Mouse (Mus musculus) embryonic facial prominence, embryonic 12.5 days (tissue): ENCODE results near the gene Flot1. TPM values are rescaled to one million over a fixed set of nuclear protein-coding genes. Genes with fewer than 3 reads are reported as not detected.
A peak's percentile ranks its signal among the peaks of the same experiment; 100 is the strongest.

ENCODE experiments used
- ATAC-seq: fragments of 200-750 bp; cut with Nextera tagmentation; 2 replicates; pipeline ENCODE4 v1.8.0; 2017; ENCODE audit not compliant: insufficient number of reproducible peaks, insufficient read depth, low FRiP score, low TSS enrichment
- H3K27ac ChIP-seq: fragments of 300-500 bp; sonication (generic); 2 replicates; pipeline ENCODE4 v1.5.1; 2016; ENCODE audit warnings: mild to moderate bottlenecking
- H3K27me3 ChIP-seq: fragments of 300-500 bp; sonication (generic); 2 replicates; pipeline ENCODE4 v1.6.1; 2016; ENCODE audit warnings: mild to moderate bottlenecking, moderate library complexity
- H3K36me3 ChIP-seq: fragments of 300-500 bp; sonication (generic); 2 replicates; pipeline ENCODE4 v1.6.1; 2016; ENCODE audit warnings: mild to moderate bottlenecking
- H3K4me1 ChIP-seq: fragments of 300-500 bp; sonication (generic); 2 replicates; pipeline ENCODE4 v1.6.1; 2016
- H3K4me2 ChIP-seq: fragments of 300-500 bp; sonication (generic); replicated peaks from 2 replicates; pipeline ENCODE4 v1.6.1; 2016; ENCODE audit warnings: mild to moderate bottlenecking, moderate library complexity
- H3K4me3 ChIP-seq: fragments of 300-500 bp; sonication (generic); 2 replicates; pipeline ENCODE4 v1.5.1; 2016; ENCODE audit warnings: mild to moderate bottlenecking
- H3K9ac ChIP-seq: fragments of 300-500 bp; sonication (generic); 2 replicates; pipeline ENCODE4 v1.6.1; 2016; ENCODE audit warnings: mild to moderate bottlenecking, moderate library complexity
- H3K9me3 ChIP-seq: fragments of 300-500 bp; sonication (generic); 2 replicates; pipeline ENCODE4 v1.6.1; 2016; ENCODE audit warnings: mild to moderate bottlenecking, moderate library complexity
- WGBS: fragments of 180-500 bp; shearing (Covaris S2); methylation state at CpG from one replicate; pipeline ENCODE4 v1.1.7; 2016; 5-methylcytosine and 5-hydroxymethylcytosine counted together
- polyA plus RNA-seq: library from polyadenylated mRNA; unstranded; fragments of >200 nt; fragmentation: Nextera tagmentation; extraction: Ambion mirVana; gene quantifications from 2 replicates; pipeline ENCODE4 v1.2.1, GENCODE M21; 2016

Flot1 gene
- polyA plus RNA-seq, 1 experiment from 2014 or later: 50.7 TPM

- ATAC-seq: no peak
- H3K9ac ChIP-seq: no peak overlapping the region
- H3K4me1 ChIP-seq: no peaks in the 10 kb centered on the region
- H3K9me3 ChIP-seq: no peaks in the 10 kb centered on the region
- H3K4me3 ChIP-seq: no peak overlapping the region
- H3K4me2 ChIP-seq: no peak overlapping the region
- H3K27me3 ChIP-seq: no peaks in the 10 kb centered on the region
- WGBS: 86% methylated on average over 4 of the region's 4 CpGs
- H3K36me3 ChIP-seq: no peaks in the 10 kb centered on the region
- no peak overlapping the region for H3K27ac ChIP-seq
Measured at GRCm38 (mm10) chr17:35790933-35791332, 32.1 kb upstream of the Flot1 start.

DNA sequence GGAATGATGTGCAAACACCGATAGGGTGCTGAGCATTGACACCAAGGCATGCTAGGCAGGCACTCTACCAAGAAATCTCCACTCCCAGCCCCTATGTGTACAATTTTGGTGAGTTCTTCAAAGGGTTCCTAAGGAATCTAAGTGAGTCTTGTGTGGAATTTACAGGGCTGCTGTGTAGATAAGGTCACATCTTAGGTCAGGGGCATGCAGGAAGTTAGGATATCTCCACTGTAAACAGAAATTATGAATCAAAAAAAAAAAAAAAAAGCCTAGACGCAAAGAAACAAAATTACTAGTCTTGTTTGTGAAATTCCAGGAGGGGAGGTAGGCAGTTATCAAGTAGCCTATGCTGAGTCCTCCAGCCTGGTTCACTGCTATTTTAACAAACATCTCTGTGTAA, 30.2 kb upstream of the Flot1 start:
- H3K9me3 ChIP-seq: no peaks in the 10 kb centered on the region
- no peaks in the 10 kb centered on the region for H3K27me3 ChIP-seq
- H3K27ac ChIP-seq: no peak overlapping the region
- no peaks in the 10 kb centered on the region for H3K36me3 ChIP-seq
- H3K4me1 ChIP-seq: no peaks in the 10 kb centered on the region
- 75% methylated on average over 2 of the region's 2 CpGs for WGBS
- no peak for ATAC-seq
- no peak overlapping the region for H3K4me3 ChIP-seq
- no peak overlapping the region for H3K4me2 ChIP-seq
- no peak overlapping the region for H3K9ac ChIP-seq

DNA sequence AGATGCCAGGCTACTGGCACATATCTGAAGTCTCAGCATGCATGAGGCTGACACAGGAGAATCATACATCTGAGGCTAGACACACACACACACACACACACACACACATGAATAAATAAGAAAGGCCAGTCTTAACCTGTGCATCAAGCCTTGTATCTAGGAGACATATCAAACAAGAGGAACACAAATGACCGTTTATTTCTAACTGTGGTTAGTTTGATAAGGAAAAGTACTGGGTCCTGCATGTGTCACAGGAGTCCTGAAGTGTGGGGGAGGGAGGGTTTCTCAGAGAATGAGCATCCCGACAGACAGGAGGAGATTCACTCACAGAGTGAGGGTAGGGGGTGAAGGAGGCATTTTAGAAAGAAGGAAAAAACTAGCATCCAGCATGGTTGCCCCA, 27.9 kb upstream of the Flot1 start:
- Histone ChIP-seq H3K9ac (no peak overlapping the region), H3K4me3 (no peak overlapping the region), H3K27me3 (no peaks in the 10 kb centered on the region), H3K4me1 (no peaks in the 10 kb centered on the region), H3K27ac (no peak overlapping the region), H3K4me2 (no peak overlapping the region), H3K36me3 (no peaks in the 10 kb centered on the region), H3K9me3 (peaks cover 6% of the 10 kb centered on the region; the same call in 1 of the 2 replicates)
- ATAC-seq: no peak
- WGBS: 58% methylated on average over 2 of the region's 2 CpGs

- no peak overlapping the region for H3K27ac ChIP-seq
- H3K4me3 ChIP-seq: no peak overlapping the region
- peaks cover 6% of the 10 kb centered on the region; the same call in 1 of the 2 replicates for H3K9me3 ChIP-seq
- ATAC-seq: no peak
- 75% methylated on average over 6 of the region's 6 CpGs for WGBS
- H3K4me2 ChIP-seq: no peak overlapping the region
- no peak overlapping the region for H3K9ac ChIP-seq
- H3K4me1 ChIP-seq: no peaks in the 10 kb centered on the region
- no peaks in the 10 kb centered on the region for H3K36me3 ChIP-seq
- no peaks in the 10 kb centered on the region for H3K27me3 ChIP-seq
Measured at GRCm38 (mm10) chr17:35795656-35796055, 27.4 kb upstream of the Flot1 start.

GRCm38 (mm10) chr17:35796835-35797234, 26.2 kb upstream of the Flot1 start:
- no peak overlapping the region for H3K4me3 ChIP-seq
- no peak overlapping the region for H3K27ac ChIP-seq
- H3K4me2 ChIP-seq: no peak overlapping the region
- H3K4me1 ChIP-seq: no peaks in the 10 kb centered on the region
- H3K27me3 ChIP-seq: no peaks in the 10 kb centered on the region
- WGBS: 64% methylated on average over 5 of the region's 5 CpGs
- no peaks in the 10 kb centered on the region for H3K36me3 ChIP-seq
- peaks cover 6% of the 10 kb centered on the region; the same call in 1 of the 2 replicates for H3K9me3 ChIP-seq
- no peak for ATAC-seq
- H3K9ac ChIP-seq: no peak overlapping the region

- Histone ChIP-seq H3K4me3 (no peak overlapping the region), H3K27ac (no peak overlapping the region), H3K9me3 (peaks cover 6% of the 10 kb centered on the region; the same call in 1 of the 2 replicates), H3K4me2 (no peak overlapping the region), H3K4me1 (no peaks in the 10 kb centered on the region), H3K9ac (no peak overlapping the region), H3K27me3 (no peaks in the 10 kb centered on the region), H3K36me3 (no peaks in the 10 kb centered on the region)
- 79% methylated on average over 2 of the region's 2 CpGs for WGBS
- no peak for ATAC-seq
Measured at GRCm38 (mm10) chr17:35800905-35801304, 22.1 kb upstream of the Flot1 start.

DNA sequence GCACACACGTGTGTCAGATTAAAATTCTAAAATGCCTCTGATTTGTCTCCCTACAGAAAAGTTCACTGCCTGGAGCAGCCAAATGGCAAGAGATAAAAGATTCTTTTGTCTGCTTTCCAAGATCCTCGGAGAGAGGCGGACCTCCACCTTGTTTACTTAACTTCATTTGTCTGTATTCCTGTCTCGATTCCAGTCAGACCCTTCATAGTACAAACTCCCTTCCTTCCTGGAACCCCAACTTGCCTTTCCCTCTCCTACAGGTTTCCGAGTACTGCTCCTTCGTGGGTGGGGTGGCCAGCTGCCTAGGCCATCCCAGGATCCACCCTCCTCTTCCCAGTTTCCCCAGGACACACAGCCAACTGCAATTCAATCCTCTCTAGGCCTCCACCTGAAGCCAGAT, 20.0 kb upstream of the Flot1 start:
- Histone ChIP-seq H3K27ac (peak overlapping the region; percentile 3; the same call in 1 of the 2 replicates), H3K36me3 (no peaks in the 10 kb centered on the region), H3K4me3 (no peak overlapping the region), H3K4me1 (no peaks in the 10 kb centered on the region), H3K9ac (no peak overlapping the region), H3K9me3 (peaks cover 6% of the 10 kb centered on the region; the same call in 1 of the 2 replicates), H3K4me2 (no peak overlapping the region), H3K27me3 (no peaks in the 10 kb centered on the region)
- ATAC-seq: no peak
- WGBS: 40% methylated on average over 6 of the region's 6 CpGs

- no peak overlapping the region for H3K4me2 ChIP-seq
- no peaks in the 10 kb centered on the region for H3K4me1 ChIP-seq
- no peaks in the 10 kb centered on the region for H3K36me3 ChIP-seq
- H3K9me3 ChIP-seq: no peaks in the 10 kb centered on the region
- ATAC-seq: no peak
- H3K27ac ChIP-seq: no peak overlapping the region
- WGBS: 80% methylated on average over 4 of the region's 4 CpGs
- H3K9ac ChIP-seq: no peak overlapping the region
- H3K27me3 ChIP-seq: no peaks in the 10 kb centered on the region
- H3K4me3 ChIP-seq: no peak overlapping the region
Measured at GRCm38 (mm10) chr17:35803858-35804399, 19.1 kb upstream of the Flot1 start.

DNA sequence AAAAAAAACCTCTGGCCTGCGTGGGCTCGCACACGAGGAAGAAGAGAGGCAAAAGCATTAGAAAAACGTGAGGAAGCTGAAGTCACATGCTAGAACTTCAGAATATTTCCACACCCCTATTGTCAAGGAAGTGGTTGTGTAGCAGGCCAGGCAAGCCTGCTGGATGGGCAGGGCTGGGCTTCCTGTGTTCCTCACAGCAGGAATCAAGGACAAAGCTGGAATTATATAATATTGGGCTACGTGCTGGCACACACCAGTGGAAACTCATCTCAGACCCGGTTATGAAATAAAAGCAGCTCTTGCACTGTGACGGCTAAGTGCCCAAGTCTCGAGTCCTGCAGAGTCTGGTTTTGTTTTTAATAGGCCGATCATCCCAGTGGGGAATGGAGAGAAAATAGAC, 15.0 kb upstream of the Flot1 start:
- peaks cover 9% of the 10 kb centered on the region for H3K4me1 ChIP-seq
- H3K36me3 ChIP-seq: no peaks in the 10 kb centered on the region
- H3K9me3 ChIP-seq: no peaks in the 10 kb centered on the region
- H3K27ac ChIP-seq: no peak overlapping the region
- ATAC-seq: no peak
- no peak overlapping the region for H3K9ac ChIP-seq
- no peaks in the 10 kb centered on the region for H3K27me3 ChIP-seq
- H3K4me2 ChIP-seq: no peak overlapping the region
- 71% methylated on average over 9 of the region's 9 CpGs for WGBS
- no peak overlapping the region for H3K4me3 ChIP-seq

GRCm38 (mm10) chr17:35809395-35809794, 13.6 kb upstream of the Flot1 start:
- WGBS: 89% methylated on average over 11 of the region's 11 CpGs
- H3K4me1 ChIP-seq: peaks cover 17% of the 10 kb centered on the region
- H3K27me3 ChIP-seq: no peaks in the 10 kb centered on the region
- H3K36me3 ChIP-seq: no peaks in the 10 kb centered on the region
- H3K4me3 ChIP-seq: no peak overlapping the region
- no peak overlapping the region for H3K4me2 ChIP-seq
- H3K27ac ChIP-seq: no peak overlapping the region
- no peak overlapping the region for H3K9ac ChIP-seq
- no peaks in the 10 kb centered on the region for H3K9me3 ChIP-seq
- ATAC-seq: no peak

DNA sequence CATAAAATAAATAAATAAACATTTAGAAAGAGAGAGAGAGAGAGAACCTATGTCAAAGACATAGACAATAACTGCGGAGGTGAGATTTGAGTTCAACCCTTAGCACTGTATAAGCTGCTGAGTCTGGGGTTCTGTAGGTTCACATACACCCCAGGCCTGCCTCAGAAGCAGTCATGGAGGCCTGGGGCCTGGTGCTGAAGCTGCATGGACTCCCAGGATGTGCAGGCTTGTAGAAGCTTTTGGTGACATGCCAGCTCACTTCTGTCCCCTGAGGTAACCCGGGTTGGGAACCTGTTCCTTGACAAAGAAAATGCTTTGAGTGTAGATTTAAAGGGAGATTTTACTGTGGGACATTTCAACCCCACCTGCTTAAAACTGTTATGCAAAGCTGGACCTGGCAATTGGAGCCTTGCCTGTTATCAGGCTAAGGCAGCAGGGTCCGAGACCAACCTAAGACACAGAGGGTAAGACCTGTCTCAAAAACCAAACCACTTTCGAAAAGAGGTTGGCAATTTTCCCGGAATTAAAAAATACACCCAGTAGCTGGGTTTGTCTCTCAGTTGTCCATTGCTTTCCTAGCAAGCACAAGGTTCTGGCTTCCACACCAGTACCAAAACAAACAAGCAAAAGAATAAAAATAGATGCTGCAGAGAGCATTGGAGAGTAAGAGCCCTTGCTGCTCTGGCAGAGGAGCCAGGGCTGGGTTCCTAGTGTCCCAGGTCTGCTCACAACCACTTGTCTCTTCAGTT, 12.0 kb upstream of the Flot1 start:
- Histone ChIP-seq H3K4me3 (no peak overlapping the region), H3K27me3 (no peaks in the 10 kb centered on the region), H3K36me3 (no peaks in the 10 kb centered on the region), H3K4me2 (no peak overlapping the region), H3K4me1 (peaks cover 18% of the 10 kb centered on the region), H3K9me3 (no peaks in the 10 kb centered on the region), H3K9ac (no peak overlapping the region), H3K27ac (no peak overlapping the region)
- 82% methylated on average over 5 of the region's 5 CpGs for WGBS
- ATAC-seq: no peak

- H3K27ac ChIP-seq: peak overlapping the region; percentile 71
- no peaks in the 10 kb centered on the region for H3K9me3 ChIP-seq
- peaks cover 30% of the 10 kb centered on the region for H3K4me1 ChIP-seq
- no peaks in the 10 kb centered on the region for H3K27me3 ChIP-seq
- no peak for ATAC-seq
- no peaks in the 10 kb centered on the region for H3K36me3 ChIP-seq
- 67% methylated on average over 5 of the region's 5 CpGs for WGBS
- H3K4me3 ChIP-seq: no peak overlapping the region
- H3K9ac ChIP-seq: no peak overlapping the region
- no peak overlapping the region for H3K4me2 ChIP-seq
Measured at GRCm38 (mm10) chr17:35812307-35812706, 10.7 kb upstream of the Flot1 start.
